Mouse (Mus musculus): ENCODE measurements around the gene Nt5c3. TPM values are rescaled to one million over a fixed set of nuclear protein-coding genes. Genes with fewer than 3 reads are reported as not detected.

Gene Nt5c3
- 137 and 148 TPM in 2 replicates for polyA plus RNA-seq (2015; fragmentation: Nextera tagmentation; extraction: Ambion mirVana)

DNA sequence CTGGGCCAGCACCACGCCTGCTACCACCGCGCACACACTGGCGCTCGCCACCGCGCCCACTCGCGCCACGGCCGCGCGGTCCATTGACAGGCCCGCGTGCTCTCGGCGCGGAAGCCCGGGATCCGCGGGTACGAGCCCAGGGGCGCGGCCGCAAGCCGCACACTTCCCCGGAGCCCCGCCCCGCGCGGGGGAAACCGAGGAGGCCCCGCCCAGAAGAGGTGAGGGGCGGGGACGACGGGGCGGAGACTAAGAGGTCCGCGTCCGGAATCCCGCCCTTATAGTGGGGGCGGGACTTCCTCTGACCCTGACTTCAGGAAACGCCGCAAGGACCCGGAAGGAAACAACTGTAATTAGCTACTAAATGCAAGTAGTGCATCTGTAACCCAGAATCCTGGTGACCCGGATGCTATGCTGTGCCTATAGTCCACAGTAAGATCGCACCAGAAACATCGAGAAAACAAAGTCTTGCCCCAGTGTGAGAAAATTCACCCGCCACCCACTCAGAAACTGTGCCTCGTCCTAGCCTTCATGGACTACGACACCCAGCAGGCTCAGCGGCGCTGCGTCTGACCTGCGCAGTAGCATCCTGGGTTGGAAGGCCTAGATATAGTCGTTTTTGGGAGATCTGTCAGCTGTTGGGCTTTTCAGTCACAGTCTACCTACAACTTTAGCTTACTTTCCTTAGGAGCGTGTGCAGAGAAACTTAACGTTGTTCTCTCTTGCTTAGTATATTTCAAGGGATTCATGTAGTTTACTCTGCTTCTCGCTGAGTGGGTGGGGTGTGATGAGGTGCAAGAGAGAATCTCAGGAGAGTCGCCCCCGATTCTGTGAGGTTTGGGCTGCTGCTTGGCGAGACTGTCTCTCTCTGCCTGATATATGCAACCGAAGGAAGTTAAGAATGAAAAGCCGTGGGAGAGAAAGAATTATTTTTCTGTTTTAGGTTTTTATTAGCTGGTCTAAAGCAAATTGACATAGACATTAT lies at the start of gene Nt5c3, which contains the start of gene Vmn1r4:
TSS of gene Nt5c3 (minus strand) at position 207 of the 982 bp plus-strand sequence.
TSS of gene Vmn1r4 (plus strand) at position 290 of the 982 bp plus-strand sequence.
- H3K4me2 ChIP-seq (replicated peaks): peak within 1 kb of the TSS; percentile 61
- H3K4me1 ChIP-seq (replicated peaks): peaks cover 19% of the 10 kb centered on the region
- H3K27me3 ChIP-seq: no peaks in the 10 kb centered on the region
- peak within 1 kb of the TSS; percentile 84 for H3K9ac ChIP-seq (replicated peaks)
- no peaks in the 10 kb centered on the region for H3K9me3 ChIP-seq
- no peaks in the 10 kb centered on the region for H3K36me3 ChIP-seq
- 4% methylated on average over 62 of the region's 64 CpGs for WGBS
- H3K4me3 ChIP-seq (replicated peaks): peak within 1 kb of the TSS; percentile 71
- ATAC-seq: peak; percentile 97
- H3K27ac ChIP-seq: peak within 1 kb of the TSS; percentile 89

DNA sequence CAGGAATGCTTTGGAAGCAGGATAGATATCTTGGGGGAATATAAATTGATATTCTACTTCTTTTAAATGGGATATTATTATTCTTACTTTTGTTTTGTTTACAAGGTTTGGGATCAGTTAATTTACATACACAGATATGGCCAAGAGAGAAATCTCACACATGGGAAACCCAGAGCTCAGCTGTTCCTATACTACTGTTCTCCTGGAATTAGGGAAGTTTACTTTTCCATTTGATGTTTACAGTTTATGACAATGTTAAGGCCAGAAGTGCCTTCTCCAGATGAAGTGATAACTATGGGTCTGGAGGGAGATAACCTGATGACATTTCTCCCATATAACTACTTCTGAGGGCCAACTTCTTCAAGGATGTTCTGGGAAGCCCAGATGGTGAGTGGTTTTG lies 46.2 kb upstream of the Nt5c3 start, which contains the start of gene Vmn1r5:
TSS of gene Vmn1r5 (plus strand) at position 301 of the 400 bp plus-strand sequence.
- H3K4me1 ChIP-seq (replicated peaks): no peaks in the 10 kb centered on the region
- H3K27me3 ChIP-seq: no peaks in the 10 kb centered on the region
- ATAC-seq: no peak
- H3K27ac ChIP-seq: no peak within 1 kb of the TSS
- H3K4me3 ChIP-seq (replicated peaks): no peak within 1 kb of the TSS
- no peaks in the 10 kb centered on the region; the same call in 1 of the 2 replicates for H3K9me3 ChIP-seq
- no peak within 1 kb of the TSS for H3K9ac ChIP-seq (replicated peaks)
- H3K4me2 ChIP-seq (replicated peaks): no peak within 1 kb of the TSS
- H3K36me3 ChIP-seq: no peaks in the 10 kb centered on the region

DNA sequence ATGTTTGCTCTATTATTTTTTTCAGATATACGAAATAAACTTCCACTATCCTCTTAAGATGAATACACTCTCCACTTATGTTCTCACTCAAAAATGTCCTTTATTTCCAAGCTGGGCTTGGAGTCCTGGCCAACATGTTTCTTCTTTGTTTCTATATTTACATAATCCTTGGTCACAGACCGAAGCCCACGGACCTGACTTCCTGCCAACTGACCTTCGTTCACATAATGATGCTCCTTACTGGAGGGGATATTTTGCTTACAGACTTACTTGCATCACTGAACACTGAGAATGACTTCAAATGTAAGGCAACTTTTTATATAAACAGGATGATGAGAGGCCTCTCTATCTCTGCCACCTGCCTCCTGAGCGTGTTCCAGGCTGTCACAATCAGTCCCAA lies 32.7 kb upstream of the Nt5c3 start:
- Histone ChIP-seq H3K4me2 (replicated peaks) (no peak overlapping the region), H3K4me3 (replicated peaks) (no peak overlapping the region), H3K9ac (replicated peaks) (no peak overlapping the region), H3K4me1 (replicated peaks) (no peaks in the 10 kb centered on the region), H3K9me3 (no peaks in the 10 kb centered on the region), H3K36me3 (no peaks in the 10 kb centered on the region), H3K27me3 (no peaks in the 10 kb centered on the region), H3K27ac (no peak overlapping the region)
- 74% methylated on average over 5 of the region's 5 CpGs for WGBS
- no peak for ATAC-seq

DNA sequence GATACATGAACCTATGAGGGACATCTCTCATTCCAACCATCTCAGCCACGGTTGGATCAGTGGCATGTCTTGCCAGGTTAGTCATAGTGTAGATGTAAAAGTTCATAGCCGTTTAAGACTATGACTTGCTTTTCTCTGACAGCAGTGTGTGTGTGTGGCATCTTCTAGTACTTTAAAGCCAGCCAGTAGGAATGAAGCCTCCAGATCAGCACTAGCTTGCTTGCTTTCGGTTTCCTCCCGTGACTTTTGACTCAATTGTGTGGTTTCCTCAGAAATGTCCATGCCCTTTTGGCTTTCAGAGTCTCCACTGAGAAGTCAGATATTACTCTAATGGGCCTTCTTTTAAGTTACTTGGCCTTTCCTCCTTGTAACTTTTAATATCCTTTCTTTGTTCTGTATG lies 10.6 kb upstream of the Nt5c3 start:
- Histone ChIP-seq H3K4me2 (replicated peaks) (no peak overlapping the region), H3K27me3 (no peaks in the 10 kb centered on the region), H3K9ac (replicated peaks) (no peak overlapping the region), H3K36me3 (no peaks in the 10 kb centered on the region), H3K4me1 (replicated peaks) (no peaks in the 10 kb centered on the region), H3K27ac (no peak overlapping the region), H3K9me3 (no peaks in the 10 kb centered on the region), H3K4me3 (replicated peaks) (no peak overlapping the region)
- 91% methylated on average over 4 of the region's 4 CpGs for WGBS
- no peak for ATAC-seq

DNA sequence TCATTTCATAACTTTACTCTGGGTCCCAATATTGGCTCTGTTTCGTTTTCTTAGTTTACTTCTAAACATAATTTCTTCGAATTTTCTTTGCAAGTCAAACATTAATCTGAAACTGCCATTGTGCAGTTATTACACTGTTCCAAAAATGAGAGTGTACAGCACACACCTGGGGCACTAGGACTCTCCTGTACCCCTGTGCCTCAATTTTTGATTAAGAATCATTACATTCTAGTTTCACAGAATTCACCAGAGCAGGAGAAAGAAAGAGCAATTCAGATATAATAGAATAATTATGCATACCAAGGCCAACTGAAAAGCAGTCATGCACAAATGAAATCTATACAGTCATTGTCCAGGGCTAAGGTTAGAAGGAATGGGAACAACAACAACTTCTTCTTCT lies 8.7 kb upstream of the Nt5c3 start:
- no peaks in the 10 kb centered on the region for H3K9me3 ChIP-seq
- no peaks in the 10 kb centered on the region for H3K4me1 ChIP-seq (replicated peaks)
- 71% methylated on average over 2 of the region's 2 CpGs for WGBS
- H3K27me3 ChIP-seq: no peaks in the 10 kb centered on the region
- no peak overlapping the region for H3K9ac ChIP-seq (replicated peaks)
- H3K4me2 ChIP-seq (replicated peaks): no peak overlapping the region
- no peak for ATAC-seq
- H3K36me3 ChIP-seq: no peaks in the 10 kb centered on the region
- H3K27ac ChIP-seq: no peak overlapping the region
- no peak overlapping the region for H3K4me3 ChIP-seq (replicated peaks)

DNA sequence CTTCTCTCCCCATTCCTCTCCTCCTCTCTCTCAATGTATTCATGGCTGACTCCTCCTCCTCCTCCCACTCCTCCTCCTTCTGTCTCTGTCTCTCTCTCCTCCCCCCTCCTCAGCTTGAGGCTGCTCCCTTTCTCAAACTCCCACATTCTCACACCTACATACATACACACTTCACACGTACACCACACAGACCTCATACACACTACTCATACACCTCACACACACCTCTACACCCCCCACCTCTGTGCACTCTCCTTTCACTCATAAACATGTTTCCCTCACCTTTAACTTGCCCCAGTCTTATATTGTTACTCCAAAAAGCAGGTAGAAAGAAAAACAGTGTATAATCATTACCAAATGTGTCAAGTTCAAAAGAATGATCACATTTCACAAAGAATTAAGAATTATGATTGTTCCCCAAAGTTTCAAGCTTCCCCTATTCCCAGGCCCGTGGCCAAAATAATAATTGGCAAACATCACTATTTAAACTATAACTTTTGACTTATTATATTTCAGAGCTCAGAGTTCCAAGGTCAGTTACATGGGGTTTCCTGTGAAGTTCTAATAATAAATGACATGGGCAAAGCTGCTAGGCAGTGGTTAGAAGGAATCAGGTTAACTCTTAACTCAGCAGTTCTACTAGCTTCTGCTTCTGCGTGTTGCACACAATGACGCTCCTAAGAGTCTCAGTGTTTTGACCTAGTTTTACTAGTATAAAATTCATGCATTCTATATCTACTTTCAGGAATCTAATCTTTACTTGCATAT lies 8.1 kb upstream of the Nt5c3 start:
- H3K4me1 ChIP-seq (replicated peaks): no peaks in the 10 kb centered on the region
- no peak for ATAC-seq
- no peaks in the 10 kb centered on the region for H3K27me3 ChIP-seq
- H3K9me3 ChIP-seq: no peaks in the 10 kb centered on the region
- H3K9ac ChIP-seq (replicated peaks): no peak overlapping the region
- H3K4me3 ChIP-seq (replicated peaks): no peak overlapping the region
- 76% methylated on average over 4 of the region's 4 CpGs for WGBS
- H3K36me3 ChIP-seq: no peaks in the 10 kb centered on the region
- H3K4me2 ChIP-seq (replicated peaks): no peak overlapping the region
- H3K27ac ChIP-seq: no peak overlapping the region

DNA sequence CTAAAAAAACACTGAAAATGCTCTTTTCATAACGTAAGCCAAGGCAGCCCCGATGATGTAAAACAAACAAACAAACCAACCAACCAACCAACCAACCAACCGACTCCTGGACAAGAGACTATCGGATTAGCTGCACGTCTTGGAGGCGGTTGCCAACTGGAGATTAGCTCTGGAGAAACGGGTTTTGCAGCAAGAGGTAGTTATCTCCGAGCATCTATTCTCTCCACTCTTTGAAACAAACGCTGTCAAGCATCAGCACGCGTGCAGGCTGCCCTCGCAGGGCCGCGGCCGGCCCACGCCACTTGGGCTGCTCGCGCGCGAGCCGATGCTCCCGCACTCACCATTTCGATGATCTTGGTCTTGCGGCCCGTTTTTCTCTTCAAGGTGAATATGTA lies 404 bp downstream of the Nt5c3 start:
- H3K4me3 ChIP-seq (replicated peaks): peak overlapping the region; percentile 71
- H3K9ac ChIP-seq (replicated peaks): peak overlapping the region; percentile 84
- ATAC-seq: no peak
- H3K4me1 ChIP-seq (replicated peaks): peaks cover 19% of the 10 kb centered on the region
- H3K27me3 ChIP-seq: no peaks in the 10 kb centered on the region
- no peaks in the 10 kb centered on the region for H3K9me3 ChIP-seq
- H3K27ac ChIP-seq: peak overlapping the region; percentile 89
- peak overlapping the region; percentile 57 for H3K4me2 ChIP-seq (replicated peaks)
- H3K36me3 ChIP-seq: no peaks in the 10 kb centered on the region
- 0% methylated on average over 25 of the region's 25 CpGs for WGBS

DNA sequence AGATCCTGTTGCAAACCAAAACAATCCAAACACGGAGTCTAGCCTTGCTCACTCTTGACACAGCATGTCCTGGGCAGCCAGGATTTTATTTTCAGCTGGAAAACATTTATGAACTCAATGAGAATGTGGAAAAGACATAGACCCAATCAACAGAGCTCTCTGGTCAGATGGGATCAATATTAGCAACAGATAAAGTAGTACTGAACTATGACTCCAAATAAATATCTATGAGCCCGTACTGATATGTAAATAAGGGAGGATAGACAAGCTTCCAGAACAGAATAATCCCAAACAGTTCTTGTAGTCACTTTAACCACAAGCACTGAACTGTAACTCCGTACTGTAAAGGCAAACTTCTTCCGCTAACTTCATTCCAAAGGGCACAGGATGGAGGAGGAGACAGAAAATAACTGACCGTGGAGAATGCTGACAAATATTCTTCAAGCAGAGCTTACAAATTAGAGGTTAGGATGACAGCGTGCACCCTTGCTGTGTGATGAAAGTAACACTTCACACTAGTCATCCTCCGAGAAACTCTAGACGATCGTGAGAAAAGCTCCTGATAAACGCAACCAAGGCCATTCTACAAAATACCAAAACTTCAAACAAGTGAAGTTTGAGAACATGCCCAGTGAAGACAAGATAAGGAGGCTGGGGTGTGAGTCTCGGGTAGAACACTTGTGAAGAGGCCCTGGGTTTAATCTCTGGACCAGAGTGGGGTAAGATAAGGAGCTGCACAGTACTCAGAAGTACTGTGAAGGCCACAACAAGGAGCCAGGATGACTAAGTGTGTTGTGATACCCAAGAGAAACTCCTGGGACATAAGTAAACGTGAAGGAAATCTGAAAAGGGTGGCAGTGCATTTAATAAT lies 3.3 kb downstream of the Nt5c3 start:
- Histone ChIP-seq H3K27ac (no peak overlapping the region), H3K4me1 (replicated peaks) (peaks cover 19% of the 10 kb centered on the region), H3K9me3 (no peaks in the 10 kb centered on the region), H3K36me3 (no peaks in the 10 kb centered on the region), H3K4me2 (replicated peaks) (no peak overlapping the region), H3K4me3 (replicated peaks) (no peak overlapping the region), H3K27me3 (no peaks in the 10 kb centered on the region), H3K9ac (replicated peaks) (no peak overlapping the region)
- no peak for ATAC-seq
- WGBS: 89% methylated on average over 12 of the region's 12 CpGs

DNA sequence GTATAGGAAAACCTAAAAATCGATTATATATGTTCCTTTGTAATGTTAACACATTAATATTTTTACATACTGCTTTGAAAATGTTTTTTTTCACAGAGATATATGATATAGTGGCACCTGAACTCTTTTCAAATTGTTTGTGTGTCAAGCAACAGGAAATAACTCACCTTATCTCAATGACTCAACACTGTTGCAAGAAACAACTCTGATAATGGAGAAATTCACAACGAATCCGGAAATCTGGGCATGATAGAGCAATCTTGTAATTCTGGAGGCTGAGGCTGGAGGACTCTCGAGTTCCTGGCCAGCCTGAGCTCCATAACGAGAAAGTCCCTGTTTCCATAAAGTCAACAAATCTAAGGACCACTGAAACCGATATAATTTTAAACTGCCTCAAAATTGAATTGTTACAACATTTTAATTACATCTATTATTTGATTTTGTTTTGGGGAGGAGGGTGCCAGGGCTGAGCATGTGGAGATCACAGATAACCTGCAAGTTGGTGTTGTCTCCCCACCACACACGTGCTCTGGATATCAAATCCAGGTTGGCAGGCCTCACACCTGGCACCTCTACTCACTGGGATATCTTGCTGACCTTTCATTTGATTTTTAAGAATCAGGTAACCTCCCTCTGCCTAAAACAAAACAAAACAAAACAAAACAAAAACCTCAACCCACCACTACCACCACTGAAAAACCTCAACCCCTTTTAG lies 4.2 kb downstream of the Nt5c3 start:
- Histone ChIP-seq H3K27ac (no peak overlapping the region), H3K36me3 (peaks cover 3% of the 10 kb centered on the region; the same call in 1 of the 2 replicates), H3K27me3 (no peaks in the 10 kb centered on the region), H3K9ac (replicated peaks) (no peak overlapping the region), H3K4me1 (replicated peaks) (peaks cover 15% of the 10 kb centered on the region), H3K9me3 (0 out of 2 replicates have a peak, but pooled peaks cover 2% of the 10 kb centered on the region), H3K4me2 (replicated peaks) (no peak overlapping the region), H3K4me3 (replicated peaks) (no peak overlapping the region)
- ATAC-seq: no peak
- 94% methylated on average over 7 of the region's 7 CpGs for WGBS

DNA sequence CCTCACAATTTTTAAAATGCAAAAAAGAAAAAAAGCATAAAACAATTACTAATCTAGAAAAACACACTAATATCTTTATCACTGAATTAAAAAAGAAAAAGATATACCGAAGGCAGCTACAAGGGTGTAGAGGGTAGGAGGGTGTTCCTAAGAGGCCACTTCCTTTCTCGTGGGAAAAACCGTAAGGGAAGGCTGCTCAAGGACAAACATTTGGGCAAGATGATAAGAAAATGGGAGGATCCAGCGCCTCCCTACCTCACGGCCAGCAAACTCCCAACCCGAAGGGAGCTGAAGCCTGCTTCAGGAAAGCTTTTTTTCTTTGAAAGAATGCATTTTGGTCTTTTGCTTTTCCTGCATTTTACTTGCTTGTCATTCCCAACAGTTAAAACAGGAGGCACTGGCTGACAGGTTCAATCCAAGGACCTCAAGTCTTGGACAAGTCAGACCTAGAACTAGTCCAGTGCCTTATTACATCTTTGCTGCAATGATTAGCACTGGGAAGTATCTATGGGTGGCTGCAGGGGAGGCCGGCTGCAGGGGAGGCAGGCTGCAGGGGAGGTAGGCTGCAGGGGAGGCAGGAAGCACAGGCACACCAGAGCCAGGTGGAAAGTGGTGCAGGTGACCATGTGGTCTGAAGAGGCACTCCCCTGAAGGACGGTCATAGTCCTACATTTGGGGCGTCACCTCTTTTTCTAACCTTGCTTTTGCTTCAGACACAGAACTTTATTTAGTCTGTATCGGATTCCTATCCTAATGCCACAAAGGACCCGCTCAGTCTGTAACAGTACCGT lies 6.0 kb downstream of the Nt5c3 start:
- H3K27ac ChIP-seq: no peak overlapping the region
- WGBS: 79% methylated on average over 12 of the region's 12 CpGs
- no peak overlapping the region for H3K4me3 ChIP-seq (replicated peaks)

More for the DNA sequence above, 6.0 kb downstream of the Nt5c3 start:
- H3K36me3 ChIP-seq: peaks cover 5% of the 10 kb centered on the region; the same call in 1 of the 2 replicates
- H3K9ac ChIP-seq (replicated peaks): no peak overlapping the region
- no peaks in the 10 kb centered on the region for H3K27me3 ChIP-seq
- H3K9me3 ChIP-seq: 0 out of 2 replicates have a peak, but pooled peaks cover 6% of the 10 kb centered on the region
- ATAC-seq: no peak
- H3K4me1 ChIP-seq (replicated peaks): peaks cover 13% of the 10 kb centered on the region
- no peak overlapping the region for H3K4me2 ChIP-seq (replicated peaks)

Measured in midbrain, embryonic 13.5 days (tissue).